Mouse (Mus musculus): ENCODE results near the gene Tmem107.

DNA sequence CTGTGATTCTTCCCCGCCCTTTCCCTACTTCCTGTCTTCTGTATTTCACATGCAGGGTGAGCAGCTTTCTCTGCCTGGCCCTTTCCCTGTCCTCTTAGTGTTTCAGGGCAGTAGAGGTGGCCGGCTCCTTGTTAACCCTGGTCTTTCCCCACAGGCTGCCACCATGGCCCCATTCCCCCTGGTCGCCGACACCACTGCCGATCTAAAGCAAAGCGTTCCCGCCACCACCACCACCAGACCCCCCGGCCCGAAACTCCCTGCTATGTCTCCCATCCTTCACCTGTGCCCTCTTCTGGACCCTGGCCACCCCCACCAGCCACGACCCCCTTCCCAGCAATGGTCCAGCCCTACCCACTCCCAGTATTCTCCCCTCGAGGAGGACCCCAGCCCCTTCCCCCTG is 35.7 kb downstream of the Tmem107 start:
- TF ChIP-seq CTCF (IDR thresholded peaks at IDR 0.05; ENCODE audit: extremely low read depth, insufficient read depth, insufficient read length, insufficient replicate concordance) (no peak), POLR2A (IDR thresholded peaks at IDR 0.05; ENCODE audit: low read depth, low read length) (no peak)

All from spleen, adult 2 months (tissue).